Mouse (Mus musculus): ENCODE results near the gene Clvs2. TPM values are rescaled to one million over a fixed set of nuclear protein-coding genes. Genes with fewer than 3 reads are reported as not detected.

The Clvs2 gene
- total and polyA plus RNA-seq, 3 experiments, result not detected

DNA sequence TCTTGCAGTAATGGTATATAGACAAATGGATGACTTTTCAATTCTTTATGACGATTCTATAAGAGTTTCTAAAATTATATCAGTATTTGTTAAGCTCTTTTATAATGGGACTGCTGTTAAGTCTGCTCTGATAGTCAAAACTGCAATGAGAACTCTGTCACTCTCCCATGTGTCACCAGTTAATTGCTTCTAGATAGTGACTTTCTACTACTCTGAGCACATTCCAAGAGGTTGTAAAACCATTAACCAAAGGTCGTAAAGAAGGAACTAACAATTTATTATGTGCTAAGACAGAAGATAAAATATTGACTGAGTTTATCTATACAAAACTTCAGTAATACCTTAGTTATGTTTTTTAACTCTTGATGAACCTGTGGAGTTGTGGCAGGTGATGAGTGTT, 37.5 kb downstream of the Clvs2 start:
- Histone ChIP-seq H3K36me3 (ENCODE audit: control insufficient read depth in 1 of 2, insufficient read depth in 2 of 2, low read length in 2 of 2) (no peaks in the 10 kb centered on the region), H3K27ac (ENCODE audit: control insufficient read depth, low read depth, low read length) (no peak overlapping the region), H3K9me3 (replicated peaks; ENCODE audit: insufficient read depth, low read length) (no peaks in the 10 kb centered on the region), H3K9ac (ENCODE audit: control insufficient read depth, low read depth, low read length, poor library complexity, severe bottlenecking) (no peak overlapping the region), H3K4me3 (ENCODE audit: control insufficient read depth in 1 of 2, insufficient read depth in 1 of 2, low read depth in 2 of 2, low read length in 2 of 2) (no peak overlapping the region), H3K4me1 (ENCODE audit: control insufficient read depth in 1 of 2, insufficient read depth in 2 of 2, low read length in 2 of 2) (no peaks in the 10 kb centered on the region), H3K79me2 (ENCODE audit: control insufficient read depth, insufficient read depth, low read length, poor library complexity) (no peaks in the 10 kb centered on the region), H3K27me3 (ENCODE audit: control insufficient read depth in 1 of 2, insufficient read depth in 2 of 2, low read length in 2 of 2) (no peaks in the 10 kb centered on the region)
- TF ChIP-seq UBTF (IDR thresholded peaks at IDR 0.05; ENCODE audit: borderline replicate concordance, insufficient read depth, low read depth, low read length) (no peak), ELF1 (IDR thresholded peaks at IDR 0.05; ENCODE audit: low read depth, low read length) (no peak), GATA1 (IDR thresholded peaks at IDR 0.05; ENCODE audit: low read depth, low read length) (no peak), ETS1 (IDR thresholded peaks at IDR 0.05; ENCODE audit: low read depth, low read length) (no peak), MXI1 (IDR thresholded peaks at IDR 0.05; ENCODE audit: low read depth, low read length) (no peak)
- no peak for DNase-seq (ENCODE audit: low read depth, low spot score)

- H3K4me3 ChIP-seq (ENCODE audit: control insufficient read depth in 1 of 2, insufficient read depth in 1 of 2, low read depth in 2 of 2, low read length in 2 of 2), result no peak overlapping the region
- H3K9ac ChIP-seq (ENCODE audit: control insufficient read depth, low read depth, low read length, poor library complexity, severe bottlenecking), result no peak overlapping the region
- no peak overlapping the region for H3K27ac ChIP-seq (ENCODE audit: control insufficient read depth, low read depth, low read length)
- H3K4me1 ChIP-seq (ENCODE audit: control insufficient read depth in 1 of 2, insufficient read depth in 2 of 2, low read length in 2 of 2), result no peaks in the 10 kb centered on the region
- no peaks in the 10 kb centered on the region for H3K27me3 ChIP-seq (ENCODE audit: control insufficient read depth in 1 of 2, insufficient read depth in 2 of 2, low read length in 2 of 2)
- no peaks in the 10 kb centered on the region for H3K79me2 ChIP-seq (ENCODE audit: control insufficient read depth, insufficient read depth, low read length, poor library complexity)
- H3K9me3 ChIP-seq (replicated peaks; ENCODE audit: insufficient read depth, low read length), result no peaks in the 10 kb centered on the region
- no peaks in the 10 kb centered on the region for H3K36me3 ChIP-seq (ENCODE audit: control insufficient read depth in 1 of 2, insufficient read depth in 2 of 2, low read length in 2 of 2)
- no peak for DNase-seq (ENCODE audit: low read depth, low spot score)
- TF ChIP-seq MXI1 (IDR thresholded peaks at IDR 0.05; ENCODE audit: low read depth, low read length), result no peak
- TF ChIP-seq CHD1 (IDR thresholded peaks at IDR 0.05; ENCODE audit: low read depth, low read length), result no peak
- no peak for TF ChIP-seq TBP (IDR thresholded peaks at IDR 0.05; ENCODE audit: low read depth, low read length)
- TF ChIP-seq RCOR1 (IDR thresholded peaks at IDR 0.05; ENCODE audit: low read depth, low read length), result no peak
- TF ChIP-seq ZNF384 (IDR thresholded peaks at IDR 0.05; ENCODE audit: low read depth, low read length), result no peak
Observed at GRCm38 (mm10) chr10:33558081-33558480, 66.5 kb downstream of the Clvs2 start.

DNA sequence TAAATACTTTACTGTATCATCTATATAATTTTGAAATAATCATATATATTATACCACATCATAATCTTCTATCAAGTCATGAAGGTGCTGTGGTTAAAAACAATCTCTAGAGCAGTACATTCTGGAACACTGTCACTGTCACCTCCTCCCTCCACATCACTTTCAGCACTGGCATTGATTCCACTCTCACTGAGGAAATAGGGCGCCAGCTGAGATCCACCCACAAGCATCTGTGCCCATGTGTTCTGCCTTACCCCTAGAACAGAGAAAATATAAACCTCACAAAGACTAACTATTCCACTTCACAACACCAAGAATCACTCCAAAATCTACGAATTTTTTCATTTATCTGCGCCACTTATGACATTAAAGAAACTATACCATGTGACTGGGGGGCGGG, 84.2 kb downstream of the Clvs2 start:
- Histone ChIP-seq H3K4me3 (ENCODE audit: control insufficient read depth in 1 of 2, insufficient read depth in 1 of 2, low read depth in 2 of 2, low read length in 2 of 2) (no peak overlapping the region), H3K27me3 (ENCODE audit: control insufficient read depth in 1 of 2, insufficient read depth in 2 of 2, low read length in 2 of 2) (no peaks in the 10 kb centered on the region), H3K36me3 (ENCODE audit: control insufficient read depth in 1 of 2, insufficient read depth in 2 of 2, low read length in 2 of 2) (no peaks in the 10 kb centered on the region), H3K79me2 (ENCODE audit: control insufficient read depth, insufficient read depth, low read length, poor library complexity) (no peaks in the 10 kb centered on the region), H3K4me1 (ENCODE audit: control insufficient read depth in 1 of 2, insufficient read depth in 2 of 2, low read length in 2 of 2) (no peaks in the 10 kb centered on the region), H3K27ac (ENCODE audit: control insufficient read depth, low read depth, low read length) (no peak overlapping the region), H3K9me3 (replicated peaks; ENCODE audit: insufficient read depth, low read length) (no peaks in the 10 kb centered on the region), H3K9ac (ENCODE audit: control insufficient read depth, low read depth, low read length, poor library complexity, severe bottlenecking) (no peak overlapping the region)
- no peak for DNase-seq (ENCODE audit: low read depth, low spot score)
- TF ChIP-seq MXI1 (IDR thresholded peaks at IDR 0.05; ENCODE audit: low read depth, low read length) (no peak), SMC3 (IDR thresholded peaks at IDR 0.05; ENCODE audit: low read depth, low read length) (no peak), JUND (IDR thresholded peaks at IDR 0.05; ENCODE audit: low read depth, low read length) (no peak), E2F4 (IDR thresholded peaks at IDR 0.05; ENCODE audit: borderline replicate concordance, low read depth, low read length) (no peak), CHD2 (IDR thresholded peaks at IDR 0.05; ENCODE audit: low read length) (no peak), GATA1 (IDR thresholded peaks at IDR 0.05; ENCODE audit: low read depth, low read length) (no peak), UBTF (IDR thresholded peaks at IDR 0.05; ENCODE audit: borderline replicate concordance, insufficient read depth, low read depth, low read length) (no peak), MAX (IDR thresholded peaks at IDR 0.05; ENCODE audit: low read length) (no peak), ZMIZ1 (IDR thresholded peaks at IDR 0.05; ENCODE audit: low read depth, low read length) (no peak), EP300 (IDR thresholded peaks at IDR 0.05; ENCODE audit: low read depth in 1 of 2, low read length in 2 of 2) (no peak), POLR2AphosphoS5 (IDR thresholded peaks at IDR 0.05; ENCODE audit: borderline replicate concordance, low read depth, low read length) (no peak), MAZ (IDR thresholded peaks at IDR 0.05; ENCODE audit: low read depth, low read length) (no peak), NRF1 (IDR thresholded peaks at IDR 0.05; ENCODE audit: insufficient read depth, low read depth, low read length, poor library complexity, severe bottlenecking) (no peak), ZKSCAN1 (IDR thresholded peaks at IDR 0.05; ENCODE audit: low read depth, low read length) (no peak), MEF2A (IDR thresholded peaks at IDR 0.05; ENCODE audit: extremely low read depth, insufficient replicate concordance, low read depth, low read length, poor library complexity, severe bottlenecking) (no peak)

Data from MEL (cell line).